Mouse (Mus musculus): ENCODE measurements around the gene Atic.

DNA sequence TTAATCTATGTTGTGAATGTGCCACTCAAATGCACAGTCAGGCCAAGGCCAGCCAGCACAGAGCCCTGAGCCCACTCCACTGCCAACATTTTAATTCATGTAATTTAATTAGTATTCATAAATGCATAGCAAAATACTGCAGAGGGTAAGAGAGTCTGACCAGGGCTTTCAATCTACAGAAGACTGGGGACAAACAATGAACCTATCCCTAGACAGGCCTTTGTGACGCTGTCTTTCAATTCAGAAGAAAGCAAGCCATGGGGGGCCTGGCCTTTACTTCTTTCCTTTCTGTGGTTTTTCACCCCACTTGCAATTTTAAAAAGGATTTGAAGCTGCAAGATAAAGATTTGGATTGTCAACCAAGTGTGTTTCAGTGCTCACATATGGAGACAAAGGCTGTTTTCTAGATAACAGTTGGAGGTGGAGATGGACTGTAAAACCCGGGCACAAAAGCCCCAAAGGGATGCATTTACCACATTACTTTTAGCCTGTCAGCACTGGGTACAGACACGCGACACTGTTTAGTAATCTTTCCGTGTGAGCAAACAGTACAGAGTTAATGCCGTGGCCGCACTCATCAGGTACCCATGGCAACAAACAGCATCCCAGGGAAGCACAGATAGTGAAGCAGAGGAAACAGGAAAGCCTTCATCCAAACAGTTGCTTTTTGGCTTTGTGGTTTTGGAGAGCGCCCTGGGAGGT, 57.7 kb downstream of the Atic start:
- TF ChIP-seq MEF2A (IDR thresholded peaks at IDR 0.05; ENCODE audit: borderline replicate concordance, low read depth, low read length) (no peak), ZNF384 (IDR thresholded peaks at IDR 0.05; ENCODE audit: low read depth, low read length) (no peak), POLR2A (IDR thresholded peaks at IDR 0.05; ENCODE audit: low read depth, low read length) (no peak), CTCF (conservative IDR thresholded peaks at IDR 0.05 in 1 of 2, IDR thresholded peaks at IDR 0.05 in 1 of 2; ENCODE audit: low read depth in 2 of 2, low read length in 2 of 2) (no peak), MAZ (IDR thresholded peaks at IDR 0.05; ENCODE audit: low read depth, low read length) (no peak), GABPA (IDR thresholded peaks at IDR 0.05; ENCODE audit: insufficient replicate concordance, low read depth, low read length) (no peak)

Measured in CH12.LX (cell line).